ENCODE assay signal across 33 mouse cellular contexts in genomic region chr6:6046729-6047424, GRCm38 (mm10).
DNase-seq lines count a peak whose midpoint lies in the region; ATAC-seq lines count a peak whose summit lies in the region.
"Had no signal": no experiment of that assay in that cellular context is flagged by ENCODE, and none has a peak within 500 bp of the region (broad histone marks: within the 10 kb centered on the region; RNA-seq: fewer than 3 reads in every experiment).

No protein-coding gene starts in this region.

- 84% methylated on average over 12 of the region's 12 CpGs for WGBS in midbrain, embryonic 11.5 days
- WGBS in midbrain, embryonic 15.5 days = 82% methylated on average over 12 of the region's 12 CpGs
- WGBS in liver, embryonic 13.5 days (ENCODE audit: insufficient replicate concordance) = 34% methylated on average over 12 of the region's 12 CpGs

- H3K27ac ChIP-seq in midbrain, embryonic 11.5 days (ENCODE audit: low read depth, low read length) = no peak overlapping the region
- H3K27ac ChIP-seq in midbrain, embryonic 15.5 days = no peak overlapping the region
- no peak overlapping the region for H3K27ac ChIP-seq in liver, embryonic 13.5 days
- H3K27ac ChIP-seq: hindbrain, embryonic 14.5 days; limb, embryonic 12.5 days; midbrain, embryonic 10.5 days; neural tube, embryonic 12.5 days had no signal

- DNase-seq in midbrain, embryonic 11.5 days (ENCODE audit: low spot score, missing footprints) = peak; percentile 37
- no peak for DNase-seq in liver, embryonic 13.5 days
- DNase-seq in left cerebral cortex, postnatal 4 days = no peak
- DNase-seq in cerebellum, postnatal 36 days = no peak
- DNase-seq: adrenal gland, adult 2 months; B cell, adult 2 months; cerebellum, adult 8-10 months; cerebellum, postnatal 25 days; embryo, embryonic 11 days; gastrocnemius, postnatal 10 days; heart, postnatal 36 days; kidney, adult 9 months; kidney, postnatal 10 days; layer of hippocampus, adult 9-11 months; lung, adult 18-20 months; lung, postnatal 4 days; right cerebral cortex, adult 18-20 months; spleen, adult 18-20 months; thymus, adult 2 months; thymus, postnatal 36 days had no signal

- ATAC-seq in midbrain, embryonic 11.5 days (ENCODE audit: low FRiP score) = no peak
- no peak for ATAC-seq in midbrain, embryonic 15.5 days (replicated peaks)
- ATAC-seq in liver, embryonic 13.5 days (ENCODE audit: low read depth) = peak; percentile 12; the same call in 1 of the 2 replicates
- ATAC-seq: activated CD4-positive, CD25-positive, alpha-beta regulatory T cell, adult 4 months; forebrain, embryonic 16.5 days; intestine, postnatal 0 days; lung, postnatal 0 days had no signal

- intact Hi-C loops in left cerebral cortex, postnatal 4 days (cut with DNase I) = no loop called here

- no peaks in the 10 kb centered on the region for H3K27me3 ChIP-seq in midbrain, embryonic 11.5 days (ENCODE audit: control insufficient read depth, insufficient read depth, low read length)
- no peaks in the 10 kb centered on the region for H3K27me3 ChIP-seq in midbrain, embryonic 15.5 days (replicated peaks)
- no peaks in the 10 kb centered on the region for H3K27me3 ChIP-seq in liver, embryonic 13.5 days
- no peaks in the 10 kb centered on the region for H3K27me3 ChIP-seq in megakaryocyte, embryonic 14.5 days (replicated peaks)
- H3K27me3 ChIP-seq: limb, embryonic 12.5 days; neural tube, embryonic 12.5 days had no signal

- H3K4me1 ChIP-seq in midbrain, embryonic 11.5 days (ENCODE audit: control insufficient read depth, insufficient read depth, low read length) = no peaks in the 10 kb centered on the region
- no peaks in the 10 kb centered on the region for H3K4me1 ChIP-seq in midbrain, embryonic 15.5 days
- peaks cover 9% of the 10 kb centered on the region; the same call in 1 of the 2 replicates for H3K4me1 ChIP-seq in liver, embryonic 13.5 days (replicated peaks)
- peaks cover 37% of the 10 kb centered on the region for H3K4me1 ChIP-seq in megakaryocyte, embryonic 14.5 days
- H3K4me1 ChIP-seq: midbrain, embryonic 10.5 days; neural tube, embryonic 12.5 days had no signal

- H3K4me3 ChIP-seq in midbrain, embryonic 11.5 days (ENCODE audit: low read depth, low read length) = no peak overlapping the region
- H3K4me3 ChIP-seq in midbrain, embryonic 15.5 days = no peak overlapping the region
- H3K4me3 ChIP-seq in liver, embryonic 13.5 days (replicated peaks) = no peak overlapping the region
- peak overlapping the region; percentile 56 for H3K4me3 ChIP-seq in megakaryocyte, embryonic 14.5 days (replicated peaks)
- H3K4me3 ChIP-seq: erythroblast, embryonic 14.5 days; limb, embryonic 12.5 days; midbrain, embryonic 10.5 days; myocyte; neural tube, embryonic 12.5 days had no signal

- no peak overlapping the region for H3K9ac ChIP-seq in midbrain, embryonic 11.5 days (ENCODE audit: low read length)
- H3K9ac ChIP-seq in midbrain, embryonic 15.5 days = no peak overlapping the region
- H3K9ac ChIP-seq in liver, embryonic 13.5 days = no peak overlapping the region
- H3K9ac ChIP-seq: hindbrain, embryonic 14.5 days; limb, embryonic 12.5 days; neural tube, embryonic 12.5 days had no signal

- H3K4me2 ChIP-seq in midbrain, embryonic 11.5 days = no peak overlapping the region
- H3K4me2 ChIP-seq in midbrain, embryonic 15.5 days = no peak overlapping the region
- no peak overlapping the region for H3K4me2 ChIP-seq in liver, embryonic 13.5 days
- H3K4me2 ChIP-seq: heart, embryonic 11.5 days; hindbrain, embryonic 14.5 days; limb, embryonic 12.5 days; neural tube, embryonic 12.5 days had no signal

- H3K9me3 ChIP-seq in midbrain, embryonic 11.5 days (ENCODE audit: control insufficient read depth, low read length) = no peaks in the 10 kb centered on the region
- no peaks in the 10 kb centered on the region for H3K9me3 ChIP-seq in midbrain, embryonic 15.5 days
- no peaks in the 10 kb centered on the region for H3K9me3 ChIP-seq in liver, embryonic 13.5 days (replicated peaks)
- H3K9me3 ChIP-seq in megakaryocyte, embryonic 14.5 days = no peaks in the 10 kb centered on the region
- H3K9me3 ChIP-seq: limb, embryonic 12.5 days; midbrain, embryonic 10.5 days; neural tube, embryonic 12.5 days had no signal

- H3K36me3 ChIP-seq in midbrain, embryonic 11.5 days (ENCODE audit: control insufficient read depth, insufficient read depth, low read length) = no peaks in the 10 kb centered on the region
- no peaks in the 10 kb centered on the region for H3K36me3 ChIP-seq in midbrain, embryonic 15.5 days (replicated peaks)
- H3K36me3 ChIP-seq in liver, embryonic 13.5 days = peaks cover 7% of the 10 kb centered on the region; the same call in 1 of the 2 replicates
- H3K36me3 ChIP-seq in megakaryocyte, embryonic 14.5 days (replicated peaks; ENCODE audit: low read length) = peaks cover 4% of the 10 kb centered on the region
- H3K36me3 ChIP-seq: neural tube, embryonic 12.5 days had no signal
